Mouse (Mus musculus) yolk sac, embryonic 10.5 days (tissue): ENCODE measurements around the gene Hsd11b1.
"Not testable (repeated sequence)": the region's sequence is repeated elsewhere in the genome, so short reads cannot be mapped to it uniquely, and the experiment has no call there.

Experiments used
- DNase-seq: peaks from one replicate; pipeline ENCODE4 v3.0.0-alpha.2; 2017; ENCODE audit warnings: low spot score

Gene Hsd11b1

DNA sequence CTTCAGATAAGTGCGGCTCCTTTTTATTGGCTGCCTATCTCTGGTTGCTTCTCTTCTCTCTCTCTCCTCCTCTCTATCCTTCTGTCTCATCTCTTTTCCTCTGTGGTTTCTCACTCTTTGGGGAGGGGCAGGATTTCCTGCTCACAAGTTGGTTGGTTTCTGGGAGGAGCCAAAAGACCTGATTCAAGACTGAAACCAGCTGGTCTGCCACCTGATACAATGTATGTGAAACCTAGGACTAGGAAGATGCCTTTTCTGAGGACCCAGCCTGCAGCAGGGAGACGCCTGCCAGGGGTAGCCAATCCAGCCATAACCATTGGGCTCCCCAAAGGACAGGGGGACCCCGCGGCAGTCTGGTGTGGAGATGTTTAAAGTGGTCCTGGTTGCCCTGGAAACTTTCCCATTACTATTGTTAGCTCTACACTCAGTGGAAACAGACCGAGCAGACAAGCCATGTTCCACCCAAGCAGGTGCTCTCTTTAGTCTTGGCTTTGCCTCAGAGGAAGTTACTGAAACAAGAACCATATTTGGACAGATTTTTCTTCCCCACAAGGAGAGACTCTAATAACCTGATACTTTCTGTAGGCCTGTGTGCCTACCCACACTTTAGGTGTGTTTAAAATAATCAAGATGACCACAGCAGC, at the start of gene Hsd11b1:
Hsd11b1 (minus strand) TSS at position 121 of the 644 bp plus-strand sequence.
- DNase-seq, result no peak

DNA sequence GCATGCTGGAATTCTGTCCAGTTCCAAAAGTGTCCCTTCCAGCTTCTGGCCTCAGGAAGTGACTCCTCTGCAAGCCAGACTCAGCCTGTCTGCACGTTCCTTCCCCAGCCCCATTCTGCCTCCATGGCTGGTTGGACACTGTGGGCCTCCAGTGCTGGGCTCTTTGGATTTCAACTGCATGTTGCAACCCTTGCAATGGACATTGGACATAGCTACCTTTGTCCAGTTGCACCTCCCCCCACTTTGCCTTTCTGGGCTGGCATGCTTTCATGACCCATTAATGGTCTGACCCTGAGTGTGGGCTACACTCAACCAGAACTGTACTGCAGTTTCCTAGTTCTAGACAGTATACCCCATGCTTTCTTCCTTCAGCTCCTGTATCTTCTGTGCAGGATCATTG, 47.7 kb upstream of the Hsd11b1 start:
- DNase-seq, result peak; percentile 47

GRCm38 (mm10) chr1:193310519-193311085, 46.7 kb upstream of the Hsd11b1 start:
- no peak for DNase-seq

GRCm38 (mm10) chr1:193309785-193310518, 46.1 kb upstream of the Hsd11b1 start:
- DNase-seq, result no peak

DNA sequence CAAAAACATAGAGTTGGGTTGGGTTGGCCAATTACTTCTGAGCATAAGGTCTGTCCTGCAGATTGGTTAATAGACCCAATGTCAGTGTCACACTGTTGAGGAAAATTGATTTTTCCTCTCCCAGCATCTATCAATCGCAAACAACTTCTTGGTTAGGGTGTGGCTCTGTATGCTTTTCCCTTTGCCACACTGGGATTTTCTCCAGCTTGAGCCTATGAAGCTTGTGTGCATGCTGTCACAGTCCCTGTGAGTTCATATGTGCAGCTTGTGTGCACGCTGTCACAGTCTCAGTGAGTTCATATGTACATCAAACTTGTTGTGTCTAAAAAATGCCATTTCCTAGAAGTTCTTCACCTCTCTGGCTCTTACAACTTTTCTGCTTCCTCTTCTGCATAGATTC, 43.0 kb upstream of the Hsd11b1 start:
- DNase-seq, result no peak

DNA sequence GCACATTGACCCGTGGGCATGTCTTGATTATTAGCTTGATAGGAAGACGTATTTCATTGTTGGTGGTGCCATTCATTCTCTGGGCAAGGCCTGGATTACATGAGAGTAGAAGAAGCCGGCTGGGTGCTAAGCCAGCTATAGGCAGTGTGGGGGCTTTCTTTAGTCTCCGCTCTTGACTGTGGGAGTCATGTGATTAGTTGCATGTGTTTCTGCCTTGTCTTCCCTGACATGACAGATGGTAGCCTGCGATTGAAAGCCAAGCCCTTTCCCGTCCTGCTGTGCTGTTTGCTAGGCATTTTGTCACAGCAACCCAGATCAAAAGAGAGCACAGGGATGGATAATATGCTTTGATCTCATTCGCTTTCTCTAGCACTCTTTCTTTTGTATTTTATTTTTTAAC, 41.5 kb upstream of the Hsd11b1 start:
- no peak for DNase-seq

DNA sequence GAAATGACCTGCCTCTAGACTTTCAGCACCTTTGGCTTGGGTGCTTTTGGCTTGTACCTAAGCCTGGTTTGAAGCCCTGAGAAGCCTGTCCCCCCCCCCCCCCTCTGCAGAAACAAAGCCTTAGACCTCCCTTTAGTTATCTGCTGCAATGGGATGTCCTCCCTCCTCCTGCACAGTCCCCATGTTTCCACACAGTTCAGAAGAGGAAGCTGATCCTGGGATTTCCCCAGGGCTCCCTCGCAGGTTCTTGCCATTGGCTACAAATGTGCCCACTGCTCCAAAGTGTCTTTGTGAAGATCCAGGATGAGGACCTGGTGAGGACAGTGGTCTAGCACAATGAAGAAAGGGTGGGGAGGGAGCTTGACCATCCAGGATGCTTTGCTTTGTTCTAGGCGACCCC, 39.2 kb upstream of the Hsd11b1 start:
- no peak for DNase-seq

GRCm38 (mm10) chr1:193302093-193302405, 38.2 kb upstream of the Hsd11b1 start:
- no peak for DNase-seq

DNA sequence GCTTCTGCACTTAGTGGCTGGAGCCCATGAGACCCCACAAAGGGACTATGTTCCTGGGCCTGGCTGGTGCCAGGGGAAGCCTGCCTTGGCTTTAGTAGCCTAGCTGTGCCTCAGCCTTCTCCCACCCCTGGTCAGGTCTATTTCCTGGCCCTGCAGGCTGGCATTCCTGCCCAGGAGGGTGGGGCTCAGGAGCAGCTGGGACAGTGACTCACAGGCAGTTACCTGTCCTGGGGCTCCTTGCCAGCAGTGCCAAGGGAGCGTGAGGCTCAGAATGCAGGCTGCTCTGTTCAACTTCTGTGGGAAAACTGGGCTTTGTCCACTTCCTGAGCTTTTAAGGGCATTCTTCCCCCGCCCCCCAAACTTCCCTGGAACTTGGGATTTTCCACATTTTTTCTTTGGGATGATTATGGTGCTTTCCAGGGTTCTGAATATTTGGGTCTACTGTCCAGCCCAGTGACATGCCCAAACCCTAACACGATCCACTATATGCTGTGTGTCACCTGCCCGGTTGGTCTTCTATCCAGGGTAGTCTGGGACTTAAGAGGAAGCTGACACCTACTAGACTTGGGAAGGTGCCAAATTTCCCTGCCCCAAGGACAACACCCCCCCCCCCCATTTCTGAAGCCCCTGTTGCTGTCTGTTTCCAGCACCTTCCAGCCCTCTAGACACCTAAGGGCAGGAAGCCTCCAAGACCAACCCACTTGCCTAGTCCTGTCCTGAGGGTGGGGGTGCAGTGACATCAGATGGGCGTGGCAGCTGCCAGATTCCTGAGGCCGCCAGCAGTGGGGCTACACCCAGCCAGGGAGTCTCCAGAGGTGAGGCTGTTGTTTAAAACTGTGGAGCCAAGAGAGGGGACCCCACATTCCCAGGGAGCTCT, 37.6 kb upstream of the Hsd11b1 start:
- DNase-seq, result peak; percentile 18

DNA sequence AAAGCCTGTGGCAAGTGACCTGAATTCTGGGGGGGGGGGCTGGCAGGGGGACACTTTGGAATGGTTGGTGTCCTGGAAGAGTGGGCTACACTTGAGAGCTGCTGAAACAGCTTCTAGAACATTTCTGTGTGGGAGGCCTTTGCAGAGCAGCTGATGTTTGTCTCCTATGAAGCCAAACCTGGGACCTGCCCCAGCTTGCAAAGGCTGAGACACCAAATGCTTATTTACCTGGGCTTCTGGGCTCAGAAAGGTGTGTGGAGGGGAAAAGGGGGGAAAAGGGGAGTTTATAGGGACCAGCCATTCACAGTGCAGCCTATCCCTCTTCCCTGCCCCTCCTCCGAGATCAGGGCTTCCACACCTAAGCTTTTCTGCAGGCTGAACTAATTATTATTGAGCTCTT, 36.1 kb upstream of the Hsd11b1 start:
- no peak for DNase-seq

- DNase-seq, result no peak
Measured at GRCm38 (mm10) chr1:193298141-193298765, 34.4 kb upstream of the Hsd11b1 start.

DNA sequence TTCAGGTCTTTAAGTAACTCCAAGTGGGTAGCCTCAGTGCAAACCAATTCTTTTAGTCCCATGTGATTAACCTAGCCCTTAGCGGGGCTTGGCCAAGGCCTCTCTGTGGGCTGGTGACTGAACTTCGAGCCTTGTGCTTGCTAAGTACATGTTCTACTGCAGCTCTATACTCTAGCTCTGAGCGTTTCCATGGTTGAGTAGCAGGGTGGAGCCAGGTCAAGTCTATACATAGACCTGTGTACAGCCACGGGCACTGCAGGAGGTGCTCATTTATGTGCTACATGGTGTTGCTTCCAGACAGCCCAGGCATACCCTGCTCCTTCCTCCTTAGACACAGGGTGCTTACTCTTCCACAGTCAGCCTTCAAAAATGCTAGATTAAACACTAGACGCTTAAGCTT, 32.0 kb upstream of the Hsd11b1 start:
- DNase-seq, result no peak

GRCm38 (mm10) chr1:193293926-193294325, 30.1 kb upstream of the Hsd11b1 start:
- DNase-seq, result no peak

DNA sequence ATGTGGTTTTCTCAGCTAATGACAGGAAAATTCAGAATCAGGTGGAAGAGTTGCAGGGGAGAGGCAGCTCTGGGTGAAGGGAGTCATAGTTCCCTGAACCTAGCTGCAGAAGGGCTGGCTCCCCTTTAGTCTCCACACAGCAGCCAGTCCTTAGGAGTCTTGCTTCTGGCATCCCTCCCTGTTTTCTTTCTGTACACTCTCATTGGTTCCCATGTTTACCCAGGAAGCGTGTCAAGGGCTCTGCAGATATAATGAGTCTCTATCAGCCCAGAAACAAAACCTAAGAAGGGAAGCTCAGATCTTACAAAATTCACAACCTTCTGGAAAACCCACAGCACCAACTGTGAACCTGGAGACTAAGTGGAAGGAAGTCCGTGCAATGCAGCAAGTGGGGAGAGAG, 29.2 kb upstream of the Hsd11b1 start:
- no peak for DNase-seq

- DNase-seq, result no peak
Measured at GRCm38 (mm10) chr1:193290686-193291085, 26.8 kb upstream of the Hsd11b1 start.

- DNase-seq, result peak; percentile 36
Measured at GRCm38 (mm10) chr1:193289914-193290313, 26.0 kb upstream of the Hsd11b1 start.

GRCm38 (mm10) chr1:193289076-193289475, 25.2 kb upstream of the Hsd11b1 start:
- no peak for DNase-seq

DNA sequence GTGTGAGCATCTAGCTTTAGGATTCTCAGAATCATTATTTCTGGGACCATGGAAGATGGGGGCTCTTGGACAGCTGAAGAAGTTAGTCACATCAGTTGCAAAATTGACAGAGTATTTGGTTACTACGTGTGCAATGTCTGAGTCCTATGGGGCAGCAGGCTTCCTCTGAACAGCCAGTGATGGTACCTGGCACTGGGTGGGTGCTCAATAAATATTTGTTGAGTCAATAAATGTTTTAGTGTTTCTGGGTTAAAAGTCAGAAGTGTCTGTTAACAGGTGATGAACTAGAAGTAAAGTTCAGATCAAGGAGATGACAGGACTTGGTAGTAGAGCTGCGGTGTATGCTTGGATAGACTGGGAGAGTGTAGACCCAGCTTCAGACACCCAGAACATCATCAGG, 23.7 kb upstream of the Hsd11b1 start:
- no peak for DNase-seq

DNA sequence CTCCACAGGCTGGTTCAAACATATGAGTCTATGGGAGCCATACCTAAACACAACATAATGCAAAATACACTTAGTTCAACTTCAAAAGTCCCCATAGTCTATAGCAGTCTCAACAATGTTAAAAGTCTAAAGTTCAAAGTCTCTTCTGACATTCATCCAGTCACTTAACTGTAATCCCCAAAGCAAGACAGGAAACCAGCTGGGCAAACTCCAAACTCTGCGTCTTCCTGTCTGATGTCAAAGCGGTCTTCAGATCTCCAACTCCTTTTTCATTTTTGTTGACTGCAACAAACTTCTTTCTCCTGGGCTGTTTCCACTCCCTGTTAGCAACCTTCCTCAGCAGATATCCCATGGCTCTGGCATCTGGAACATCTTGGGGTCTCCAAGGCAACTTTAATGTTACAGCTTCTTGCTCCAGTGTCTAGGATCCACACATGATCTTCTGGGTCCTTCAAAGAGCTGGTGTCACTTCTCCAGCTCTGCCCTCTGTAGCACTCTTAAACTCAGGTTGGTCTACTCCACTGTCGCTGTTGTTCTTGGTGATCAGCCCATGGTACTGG, 22.0 kb upstream of the Hsd11b1 start:
- DNase-seq, result not testable (repeated sequence)

DNA sequence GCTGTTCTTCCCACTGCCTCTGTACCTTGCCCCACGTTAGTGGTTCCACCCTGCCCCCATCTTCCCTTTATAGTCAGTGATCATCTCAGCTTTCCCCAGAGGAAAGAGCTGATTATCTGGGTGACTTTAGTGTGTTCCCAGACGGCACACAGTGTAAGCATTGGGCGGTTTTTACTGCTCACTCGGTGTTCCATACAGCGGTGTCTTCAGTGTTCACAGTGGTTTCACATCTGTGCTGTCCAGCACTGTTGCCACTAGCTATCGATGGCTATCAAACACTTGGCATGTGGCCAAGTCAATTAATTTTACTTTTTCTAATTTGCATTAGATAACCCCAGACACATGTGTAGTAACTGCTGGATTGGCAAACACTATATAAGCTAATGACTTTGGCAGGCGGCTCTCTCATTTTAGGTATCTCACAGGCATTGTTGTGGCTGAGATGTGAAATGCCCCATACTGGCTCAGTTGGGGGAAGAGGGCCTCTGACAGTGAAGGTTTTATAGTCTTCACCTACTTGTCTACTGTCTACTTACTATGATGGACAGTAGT, 20.4 kb upstream of the Hsd11b1 start:
- DNase-seq, result no peak

- no peak for DNase-seq
Measured at GRCm38 (mm10) chr1:193281344-193281743, 17.5 kb upstream of the Hsd11b1 start.

- no peak for DNase-seq
Measured at GRCm38 (mm10) chr1:193279492-193279891, 15.6 kb upstream of the Hsd11b1 start.
